Mouse (Mus musculus): Measurements from ENCODE around the gene Kif3a. TPM values are rescaled to one million over a fixed set of nuclear protein-coding genes. Genes with fewer than 3 reads are reported as not detected.
"Not testable (repeated sequence)": the region's sequence is repeated elsewhere in the genome, so short reads cannot be mapped to it uniquely, and the experiment has no call there.

Gene Kif3a
- polyA plus RNA-seq, 1 experiment from 2014 or later, result 38.3 TPM

GRCm38 (mm10) chr11:53556529-53556928 lies 10.7 kb upstream of the Kif3a start:
- H3K27me3 ChIP-seq (ENCODE audit: control insufficient read depth, insufficient read depth, low read length); H3K4me2 ChIP-seq (ENCODE audit: low read depth, low read length); H3K9me3 ChIP-seq (replicated peaks; ENCODE audit: control insufficient read depth, low read length); H3K4me3 ChIP-seq (ENCODE audit: low read length); H3K4me1 ChIP-seq (ENCODE audit: control insufficient read depth, insufficient read depth, low read length); H3K9ac ChIP-seq (ENCODE audit: low read length); H3K27ac ChIP-seq (ENCODE audit: low read length); ATAC-seq (replicated peaks; ENCODE audit: extremely low read depth, insufficient read depth, low FRiP score); H3K36me3 ChIP-seq (ENCODE audit: control insufficient read depth, insufficient read depth): not testable (repeated sequence)
- WGBS, result 86% methylated on average over 10 of the region's 20 CpGs

GRCm38 (mm10) chr11:53557992-53558391 lies 9.2 kb upstream of the Kif3a start:
- not testable (repeated sequence) for H3K9me3 ChIP-seq (replicated peaks; ENCODE audit: control insufficient read depth, low read length); H3K4me3 ChIP-seq (ENCODE audit: low read length); H3K27me3 ChIP-seq (ENCODE audit: control insufficient read depth, insufficient read depth, low read length); H3K27ac ChIP-seq (ENCODE audit: low read length); H3K4me1 ChIP-seq (ENCODE audit: control insufficient read depth, insufficient read depth, low read length); H3K9ac ChIP-seq (ENCODE audit: low read length); ATAC-seq (replicated peaks; ENCODE audit: extremely low read depth, insufficient read depth, low FRiP score); H3K36me3 ChIP-seq (ENCODE audit: control insufficient read depth, insufficient read depth); H3K4me2 ChIP-seq (ENCODE audit: low read depth, low read length)
- 96% methylated on average over 1 of the region's 3 CpGs for WGBS

- not testable (repeated sequence) for H3K27me3 ChIP-seq (ENCODE audit: control insufficient read depth, insufficient read depth, low read length); H3K36me3 ChIP-seq (ENCODE audit: control insufficient read depth, insufficient read depth); ATAC-seq (replicated peaks; ENCODE audit: extremely low read depth, insufficient read depth, low FRiP score); H3K9ac ChIP-seq (ENCODE audit: low read length); H3K4me2 ChIP-seq (ENCODE audit: low read depth, low read length); H3K27ac ChIP-seq (ENCODE audit: low read length); H3K9me3 ChIP-seq (replicated peaks; ENCODE audit: control insufficient read depth, low read length); H3K4me3 ChIP-seq (ENCODE audit: low read length); H3K4me1 ChIP-seq (ENCODE audit: control insufficient read depth, insufficient read depth, low read length)
- WGBS, result 82% methylated on average over 1 of the region's 3 CpGs
These were observed 7.2 kb upstream of the Kif3a start for GRCm38 (mm10) chr11:53559980-53560379.

GRCm38 (mm10) chr11:53561986-53562385 lies 5.2 kb upstream of the Kif3a start:
- H3K9ac ChIP-seq (ENCODE audit: low read length), result no peak overlapping the region
- no peak overlapping the region for H3K4me3 ChIP-seq (ENCODE audit: low read length)
- H3K27ac ChIP-seq (ENCODE audit: low read length), result no peak overlapping the region
- no peaks in the 10 kb centered on the region for H3K4me1 ChIP-seq (ENCODE audit: control insufficient read depth, insufficient read depth, low read length)
- no peaks in the 10 kb centered on the region for H3K27me3 ChIP-seq (ENCODE audit: control insufficient read depth, insufficient read depth, low read length)
- H3K36me3 ChIP-seq (ENCODE audit: control insufficient read depth, insufficient read depth), result no peaks in the 10 kb centered on the region
- no peak for ATAC-seq (replicated peaks; ENCODE audit: extremely low read depth, insufficient read depth, low FRiP score)
- peaks cover 7% of the 10 kb centered on the region; the same call in 1 of the 2 replicates for H3K9me3 ChIP-seq (replicated peaks; ENCODE audit: control insufficient read depth, low read length)
- 59% methylated on average over 2 of the region's 2 CpGs for WGBS
- H3K4me2 ChIP-seq (ENCODE audit: low read depth, low read length), result no peak overlapping the region

GRCm38 (mm10) chr11:53566646-53567045 lies 533 bp upstream of the Kif3a start:
- Histone ChIP-seq H3K4me3 (ENCODE audit: low read length) (peak overlapping the region; percentile 75), H3K4me2 (ENCODE audit: low read depth, low read length) (peak overlapping the region; percentile 83), H3K9ac (ENCODE audit: low read length) (no peak overlapping the region), H3K27ac (ENCODE audit: low read length) (no peak overlapping the region), H3K27me3 (ENCODE audit: control insufficient read depth, insufficient read depth, low read length) (no peaks in the 10 kb centered on the region), H3K4me1 (ENCODE audit: control insufficient read depth, insufficient read depth, low read length) (peaks cover 6% of the 10 kb centered on the region), H3K9me3 (replicated peaks; ENCODE audit: control insufficient read depth, low read length) (peaks cover 7% of the 10 kb centered on the region; the same call in 1 of the 2 replicates), H3K36me3 (ENCODE audit: control insufficient read depth, insufficient read depth) (no peaks in the 10 kb centered on the region)
- WGBS, result 83% methylated on average over 4 of the region's 4 CpGs
- ATAC-seq (replicated peaks; ENCODE audit: extremely low read depth, insufficient read depth, low FRiP score), result no peak

GRCm38 (mm10) chr11:53580562-53580961 lies 13.4 kb downstream of the Kif3a start:
- no peak overlapping the region for H3K27ac ChIP-seq (ENCODE audit: low read length)
- H3K4me2 ChIP-seq (ENCODE audit: low read depth, low read length), result no peak overlapping the region
- H3K4me3 ChIP-seq (ENCODE audit: low read length), result no peak overlapping the region
- no peaks in the 10 kb centered on the region; the same call in 1 of the 2 replicates for H3K4me1 ChIP-seq (ENCODE audit: control insufficient read depth, insufficient read depth, low read length)
- ATAC-seq (replicated peaks; ENCODE audit: extremely low read depth, insufficient read depth, low FRiP score), result no peak
- peaks cover 18% of the 10 kb centered on the region for H3K36me3 ChIP-seq (ENCODE audit: control insufficient read depth, insufficient read depth)
- H3K9me3 ChIP-seq (replicated peaks; ENCODE audit: control insufficient read depth, low read length), result no peaks in the 10 kb centered on the region
- no peaks in the 10 kb centered on the region for H3K27me3 ChIP-seq (ENCODE audit: control insufficient read depth, insufficient read depth, low read length)
- H3K9ac ChIP-seq (ENCODE audit: low read length), result no peak overlapping the region
- WGBS, result 95% methylated on average over 3 of the region's 3 CpGs

- Histone ChIP-seq H3K9ac (ENCODE audit: low read length) (no peak overlapping the region), H3K27ac (ENCODE audit: low read length) (no peak overlapping the region), H3K4me3 (ENCODE audit: low read length) (no peak overlapping the region), H3K4me2 (ENCODE audit: low read depth, low read length) (no peak overlapping the region), H3K9me3 (replicated peaks; ENCODE audit: control insufficient read depth, low read length) (no peaks in the 10 kb centered on the region), H3K36me3 (ENCODE audit: control insufficient read depth, insufficient read depth) (peaks cover 29% of the 10 kb centered on the region), H3K4me1 (ENCODE audit: control insufficient read depth, insufficient read depth, low read length) (no peaks in the 10 kb centered on the region; the same call in 1 of the 2 replicates), H3K27me3 (ENCODE audit: control insufficient read depth, insufficient read depth, low read length) (no peaks in the 10 kb centered on the region)
- 82% methylated on average over 10 of the region's 10 CpGs for WGBS
- no peak for ATAC-seq (replicated peaks; ENCODE audit: extremely low read depth, insufficient read depth, low FRiP score)
These were observed 16.0 kb downstream of the Kif3a start for GRCm38 (mm10) chr11:53583151-53583550.

GRCm38 (mm10) chr11:53584849-53585248 lies 17.7 kb downstream of the Kif3a start:
- 52% methylated on average over 3 of the region's 3 CpGs for WGBS
- Histone ChIP-seq H3K27ac (ENCODE audit: low read length) (no peak overlapping the region), H3K4me2 (ENCODE audit: low read depth, low read length) (no peak overlapping the region), H3K9ac (ENCODE audit: low read length) (no peak overlapping the region), H3K4me1 (ENCODE audit: control insufficient read depth, insufficient read depth, low read length) (no peaks in the 10 kb centered on the region; the same call in 1 of the 2 replicates), H3K9me3 (replicated peaks; ENCODE audit: control insufficient read depth, low read length) (no peaks in the 10 kb centered on the region), H3K4me3 (ENCODE audit: low read length) (no peak overlapping the region), H3K36me3 (ENCODE audit: control insufficient read depth, insufficient read depth) (peaks cover 26% of the 10 kb centered on the region), H3K27me3 (ENCODE audit: control insufficient read depth, insufficient read depth, low read length) (no peaks in the 10 kb centered on the region)
- no peak for ATAC-seq (replicated peaks; ENCODE audit: extremely low read depth, insufficient read depth, low FRiP score)

- no peak overlapping the region for H3K4me3 ChIP-seq (ENCODE audit: low read length)
- H3K9ac ChIP-seq (ENCODE audit: low read length), result no peak overlapping the region
- peaks cover 23% of the 10 kb centered on the region for H3K36me3 ChIP-seq (ENCODE audit: control insufficient read depth, insufficient read depth)
- no peaks in the 10 kb centered on the region for H3K9me3 ChIP-seq (replicated peaks; ENCODE audit: control insufficient read depth, low read length)
- H3K4me1 ChIP-seq (ENCODE audit: control insufficient read depth, insufficient read depth, low read length), result no peaks in the 10 kb centered on the region; the same call in 1 of the 2 replicates
- no peak overlapping the region for H3K27ac ChIP-seq (ENCODE audit: low read length)
- H3K27me3 ChIP-seq (ENCODE audit: control insufficient read depth, insufficient read depth, low read length), result no peaks in the 10 kb centered on the region
- no peak overlapping the region for H3K4me2 ChIP-seq (ENCODE audit: low read depth, low read length)
- no peak for ATAC-seq (replicated peaks; ENCODE audit: extremely low read depth, insufficient read depth, low FRiP score)
- WGBS, result 65% methylated on average over 6 of the region's 6 CpGs
These were observed 18.3 kb downstream of the Kif3a start for GRCm38 (mm10) chr11:53585510-53585909.
